Mouse (Mus musculus): ENCODE measurements around the gene Cyp1b1.

The Cyp1b1 gene

DNA sequence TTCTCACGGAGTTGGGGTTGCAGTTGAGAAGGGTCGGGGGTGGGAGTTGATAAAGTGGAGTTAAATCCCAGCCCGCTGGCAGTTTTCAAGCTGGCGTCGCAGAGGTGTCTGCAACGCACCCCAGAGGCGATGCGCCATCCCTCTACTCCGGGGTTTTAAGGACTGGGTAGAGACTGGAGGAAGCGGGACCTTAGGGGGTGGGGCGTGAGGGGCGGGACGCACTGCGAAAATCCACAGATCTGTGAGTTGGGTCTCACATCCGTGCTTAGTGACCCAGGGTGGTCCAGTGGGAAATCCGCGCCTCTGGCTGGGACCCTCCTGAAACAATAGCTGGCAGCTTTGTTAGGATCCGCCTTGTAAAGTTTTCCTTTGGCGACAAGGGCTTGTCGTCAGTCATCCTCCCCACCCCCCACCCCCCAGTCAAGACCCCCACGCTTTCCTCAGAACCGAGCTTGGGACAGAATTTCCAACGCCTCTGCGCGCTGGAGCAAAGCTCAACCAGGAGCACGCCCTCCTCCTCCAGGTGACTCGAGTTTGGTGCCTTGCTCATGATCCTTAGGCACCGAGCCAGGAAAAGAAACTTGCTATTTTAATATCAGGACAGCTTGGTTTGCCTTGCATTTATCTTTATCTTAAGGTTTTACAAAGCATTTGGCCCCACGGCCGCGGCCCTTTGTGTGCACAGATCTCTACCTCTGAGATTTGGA is at the start of gene Cyp1b1:
Cyp1b1 (minus strand) TSS at position 131 of the 707 bp plus-strand sequence.
- in situ Hi-C loops (cut with MboI; ENCODE audit: low sequenced_read_pairs), result no loop called here

GRCm38 (mm10) chr17:79761841-79762240 is 47.0 kb upstream of the Cyp1b1 start:
- in situ Hi-C loops (cut with MboI; ENCODE audit: low sequenced_read_pairs), result no loop called here

GRCm38 (mm10) chr17:79753831-79754230 is 39.0 kb upstream of the Cyp1b1 start:
- in situ Hi-C loops (cut with MboI; ENCODE audit: low sequenced_read_pairs), result no loop called here

- in situ Hi-C loops (cut with MboI; ENCODE audit: low sequenced_read_pairs), result no loop called here
Measured at GRCm38 (mm10) chr17:79752836-79753235, 38.0 kb upstream of the Cyp1b1 start.

GRCm38 (mm10) chr17:79751661-79752191 is 36.9 kb upstream of the Cyp1b1 start:
- in situ Hi-C loops (cut with MboI; ENCODE audit: low sequenced_read_pairs), result no loop called here

- in situ Hi-C loops (cut with MboI; ENCODE audit: low sequenced_read_pairs), result no loop called here
Measured at GRCm38 (mm10) chr17:79749647-79750046, 34.8 kb upstream of the Cyp1b1 start.

- in situ Hi-C loops (cut with MboI; ENCODE audit: low sequenced_read_pairs), result no loop called here
Measured at GRCm38 (mm10) chr17:79746954-79747353, 32.1 kb upstream of the Cyp1b1 start.

DNA sequence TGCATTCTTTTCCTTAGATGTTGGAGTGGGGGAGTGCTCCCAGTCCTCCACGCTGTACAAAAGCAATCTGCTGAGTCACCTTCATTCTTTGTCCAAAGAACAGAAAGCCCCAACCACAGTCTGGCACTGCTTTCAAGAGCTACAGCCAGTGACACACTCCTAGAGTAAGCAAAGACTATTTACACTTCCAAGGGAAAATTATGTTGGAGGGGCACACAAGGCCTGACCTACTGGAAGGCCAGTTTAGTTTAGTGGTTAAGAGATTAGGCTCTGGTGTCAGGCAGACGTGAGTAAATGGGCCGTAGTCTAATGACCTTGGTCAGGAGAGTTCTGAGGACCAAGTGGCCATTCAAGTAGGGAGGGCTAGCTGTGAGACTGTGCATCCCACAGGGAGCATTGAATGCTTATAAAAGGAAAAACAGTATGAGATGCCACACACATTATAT is 31.3 kb upstream of the Cyp1b1 start:
- in situ Hi-C loops (cut with MboI; ENCODE audit: low sequenced_read_pairs), result no loop called here

DNA sequence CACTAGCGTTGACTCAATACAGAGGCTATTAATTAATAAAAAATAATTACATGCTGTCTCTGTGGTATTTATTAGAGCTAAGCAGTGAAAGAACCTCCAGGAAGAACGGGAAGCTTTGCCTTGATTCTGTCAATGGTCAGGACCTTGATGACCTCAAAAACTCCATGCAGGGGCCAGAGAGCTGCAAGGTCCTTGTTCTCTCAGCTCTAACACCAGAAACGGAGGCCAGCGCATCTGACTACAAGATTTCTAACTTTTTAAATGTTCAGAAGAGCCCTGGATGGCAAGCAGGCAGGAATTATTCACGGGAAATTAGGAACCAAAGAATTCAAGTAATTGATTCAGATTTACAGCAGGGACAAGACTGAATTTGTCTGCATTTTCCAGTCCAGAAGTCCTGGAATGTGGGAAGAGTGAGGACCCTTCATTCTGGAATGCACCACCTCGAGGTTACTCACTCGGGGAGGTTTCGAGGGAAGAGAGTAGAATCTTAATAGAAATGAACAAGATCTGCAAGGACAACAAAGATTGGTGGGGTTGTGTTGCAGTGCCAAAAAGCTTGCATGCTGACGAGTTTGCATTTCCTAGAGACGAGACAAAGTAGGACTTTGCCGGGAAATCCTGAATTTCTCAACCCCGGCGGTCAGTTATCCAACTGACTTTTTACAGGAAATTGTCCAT is 30.3 kb upstream of the Cyp1b1 start:
- in situ Hi-C loops (cut with MboI; ENCODE audit: low sequenced_read_pairs), result no loop called here

DNA sequence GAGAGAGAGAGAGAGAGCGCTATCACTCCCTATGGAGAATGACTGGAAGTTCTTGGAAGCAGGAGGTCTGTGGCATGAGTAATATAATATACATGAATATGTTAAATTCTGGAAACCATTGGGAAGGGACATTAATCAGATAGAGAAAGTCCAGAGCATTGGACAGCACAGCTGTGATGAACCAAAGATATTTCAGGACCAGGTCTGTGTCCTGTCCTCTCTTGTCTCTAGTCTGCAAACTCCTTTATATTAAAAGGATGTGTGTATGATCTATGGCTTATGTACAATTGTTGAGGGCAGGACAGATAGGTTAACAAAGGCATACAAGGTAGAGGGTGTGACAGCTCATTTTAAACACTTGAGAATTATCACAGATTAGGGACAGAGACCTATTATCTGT is 28.6 kb upstream of the Cyp1b1 start:
- in situ Hi-C loops (cut with MboI; ENCODE audit: low sequenced_read_pairs), result no loop called here

DNA sequence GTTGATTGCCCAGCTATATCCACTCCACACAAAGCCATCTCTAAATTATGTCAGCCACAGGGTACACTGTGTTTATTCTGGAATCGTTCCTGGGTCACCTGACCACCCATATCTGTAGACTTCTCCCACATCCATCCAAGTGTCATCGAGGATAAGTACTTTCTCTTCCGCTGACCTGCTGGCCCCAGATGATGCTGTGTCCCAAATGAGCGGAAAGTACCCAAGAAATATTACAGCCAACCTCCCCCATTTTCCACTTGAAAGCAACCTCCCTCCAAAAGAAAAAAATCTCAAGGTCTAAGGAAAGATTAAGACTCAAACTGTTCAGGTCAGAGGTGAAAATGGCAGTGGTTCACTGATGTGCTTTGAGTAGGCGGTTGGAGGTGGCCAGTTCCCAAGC is 27.8 kb upstream of the Cyp1b1 start:
- in situ Hi-C loops (cut with MboI; ENCODE audit: low sequenced_read_pairs), result no loop called here

DNA sequence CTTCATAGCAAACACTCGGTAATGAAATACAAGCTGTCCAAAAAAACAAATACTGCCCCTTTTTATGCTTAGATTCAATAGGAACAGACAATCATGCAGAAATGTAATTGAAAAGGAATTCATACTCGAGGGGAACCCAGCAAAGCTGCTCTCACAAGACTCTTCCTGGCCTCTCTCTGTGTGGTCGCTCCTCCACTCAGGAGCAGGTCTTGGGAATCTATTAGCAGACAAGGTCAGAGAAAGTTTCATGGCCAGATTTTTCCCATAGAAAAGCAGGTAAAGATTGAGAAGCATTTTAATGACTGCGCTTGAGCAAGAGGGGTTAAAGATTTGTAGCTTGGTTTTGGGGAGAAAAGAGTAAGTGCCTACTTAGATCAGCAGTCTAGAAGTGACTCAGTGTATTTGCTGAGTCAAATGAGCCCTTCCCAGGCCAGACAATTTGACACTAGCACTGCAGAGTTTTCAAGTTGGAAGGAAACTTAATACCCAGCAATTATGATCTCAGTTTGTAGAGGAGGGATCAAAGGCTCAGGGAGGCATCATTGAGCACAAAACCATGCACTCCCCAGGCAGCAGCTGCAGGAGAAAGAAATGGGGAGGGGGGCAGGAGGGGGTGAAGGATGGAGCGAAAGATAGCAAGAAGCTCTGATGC is 24.1 kb upstream of the Cyp1b1 start:
- in situ Hi-C loops (cut with MboI; ENCODE audit: low sequenced_read_pairs), result no loop called here

- in situ Hi-C loops (cut with MboI; ENCODE audit: low sequenced_read_pairs), result no loop called here
Measured at GRCm38 (mm10) chr17:79737598-79737997, 22.7 kb upstream of the Cyp1b1 start.

- in situ Hi-C loops (cut with MboI; ENCODE audit: low sequenced_read_pairs), result no loop called here
Measured at GRCm38 (mm10) chr17:79733039-79733438, 18.2 kb upstream of the Cyp1b1 start.

DNA sequence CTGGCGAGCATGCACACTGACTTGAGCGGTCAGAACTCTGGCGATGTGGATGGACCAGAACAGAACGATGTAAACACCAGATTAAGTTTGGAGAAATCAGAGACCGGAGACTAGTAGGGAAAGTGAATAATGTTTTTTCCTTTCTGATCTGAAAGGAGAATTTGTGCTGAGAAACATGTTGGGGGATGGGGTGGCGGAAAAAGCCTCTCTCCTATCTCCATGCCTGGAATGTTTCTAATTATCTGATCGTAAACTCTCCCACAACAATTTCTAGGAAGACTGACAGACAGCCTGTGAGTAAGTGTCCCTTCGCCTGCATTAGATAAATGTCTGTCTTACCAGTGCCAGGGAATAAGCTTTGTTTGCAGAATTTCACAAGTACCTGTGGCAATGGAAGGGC is 16.1 kb upstream of the Cyp1b1 start:
- in situ Hi-C loops (cut with MboI; ENCODE audit: low sequenced_read_pairs), result no loop called here

DNA sequence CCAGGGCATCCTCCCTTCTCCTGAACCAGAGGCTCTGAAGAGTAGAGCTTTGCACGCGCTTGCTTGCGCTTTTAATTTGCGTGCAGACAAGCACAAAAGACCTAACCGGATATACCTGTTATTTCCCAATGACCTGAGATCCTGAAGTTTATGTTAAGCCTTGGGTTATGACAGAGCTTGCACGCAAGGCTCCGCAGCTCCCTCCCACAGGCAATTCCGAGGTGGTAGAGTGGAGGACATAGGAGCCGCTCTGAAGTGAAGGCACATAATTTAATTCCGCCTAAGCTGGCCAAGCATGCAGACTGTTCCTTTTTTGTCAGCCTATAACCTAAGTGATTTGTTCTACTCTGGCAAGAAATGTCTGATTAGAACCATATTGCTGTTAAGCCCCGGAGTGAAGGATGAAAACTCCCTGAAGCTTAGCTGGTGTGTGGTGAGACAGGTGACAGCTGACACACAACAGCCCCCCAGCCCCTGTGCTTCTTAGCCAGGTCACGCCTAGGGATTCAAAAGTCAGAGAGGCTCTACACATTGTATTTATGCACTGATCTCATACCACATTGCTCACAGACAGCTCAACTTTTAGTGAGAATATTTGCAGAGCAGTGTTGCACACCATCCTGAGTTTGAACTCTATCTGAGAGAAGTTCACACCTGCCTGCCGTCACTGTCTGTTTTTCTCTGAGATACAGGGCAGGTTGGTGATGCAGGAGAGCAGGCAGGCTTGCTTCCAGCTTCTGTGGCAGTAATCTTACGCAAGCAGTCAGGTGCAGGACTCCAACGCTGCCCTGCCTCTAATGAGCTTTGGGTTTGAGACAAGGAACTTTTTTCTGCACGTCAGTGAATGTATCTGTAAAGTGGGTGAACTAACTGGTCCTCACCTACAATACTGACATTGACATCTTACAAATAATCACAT is 14.0 kb upstream of the Cyp1b1 start:
- in situ Hi-C loops (cut with MboI; ENCODE audit: low sequenced_read_pairs), result no loop called here

GRCm38 (mm10) chr17:79728053-79728584 is 13.3 kb upstream of the Cyp1b1 start:
- in situ Hi-C loops (cut with MboI; ENCODE audit: low sequenced_read_pairs), result no loop called here

GRCm38 (mm10) chr17:79726613-79727012 is 11.8 kb upstream of the Cyp1b1 start:
- in situ Hi-C loops (cut with MboI; ENCODE audit: low sequenced_read_pairs), result no loop called here

DNA sequence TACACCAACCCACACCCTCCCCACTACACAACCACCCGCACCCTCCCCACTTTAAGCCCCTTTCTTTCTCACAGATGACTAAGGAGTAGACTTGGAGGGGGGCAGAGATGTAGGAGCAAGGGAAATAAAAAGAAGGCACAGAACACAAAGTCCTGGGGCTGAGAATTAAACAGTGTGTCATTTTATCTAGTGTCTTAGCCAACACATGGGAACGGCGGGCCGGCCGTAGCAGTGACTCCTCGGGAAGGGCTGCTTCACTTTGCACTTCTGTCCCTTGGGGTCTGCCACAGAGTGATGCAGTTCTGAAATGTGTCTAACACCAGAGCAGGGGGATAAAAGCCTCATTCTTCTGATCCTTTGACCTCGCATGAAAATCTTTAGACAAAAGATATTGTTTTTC is 5.8 kb upstream of the Cyp1b1 start:
- in situ Hi-C loops (cut with MboI; ENCODE audit: low sequenced_read_pairs), result no loop called here

- in situ Hi-C loops (cut with MboI; ENCODE audit: low sequenced_read_pairs), result no loop called here
Measured at GRCm38 (mm10) chr17:79715649-79716143, 835 bp upstream of the Cyp1b1 start.
